Mouse (Mus musculus) forebrain, embryonic 13.5 days (tissue): ENCODE measurements around the gene Fry. TPM values are rescaled to one million over a fixed set of nuclear protein-coding genes. Genes with fewer than 3 reads are reported as not detected.

Experiments used
- ATAC-seq: fragments of 200-750 bp; cut with Nextera tagmentation; 2 replicates; pipeline ENCODE4 v1.8.0; 2017
- H3K27ac ChIP-seq: fragments of 300-500 bp; sonication (generic); 2 replicates; pipeline ENCODE4 v1.5.1; 2015; ENCODE audit warnings: inconsistent platforms, mild to moderate bottlenecking, moderate library complexity
- H3K27me3 ChIP-seq: fragments of 300-500 bp; sonication (generic); 2 replicates; pipeline ENCODE4 v1.6.1; 2015; ENCODE audit warnings: mild to moderate bottlenecking, inconsistent platforms
- H3K36me3 ChIP-seq: fragments of 300-500 bp; sonication (generic); 2 replicates; pipeline ENCODE4 v1.6.1; 2015; ENCODE audit warnings: mild to moderate bottlenecking, inconsistent platforms; ENCODE audit not compliant: poor library complexity, severe bottlenecking
- H3K4me1 ChIP-seq: fragments of 300-500 bp; sonication (generic); 2 replicates; pipeline ENCODE4 v1.6.1; 2015; ENCODE audit warnings: inconsistent platforms
- H3K4me2 ChIP-seq: fragments of 300-500 bp; sonication (generic); 2 replicates; pipeline ENCODE4 v1.6.1; 2015; ENCODE audit warnings: inconsistent platforms, mild to moderate bottlenecking, moderate library complexity
- H3K4me3 ChIP-seq: fragments of 300-500 bp; sonication (generic); 2 replicates; pipeline ENCODE4 v1.5.1; 2015; ENCODE audit warnings: mild to moderate bottlenecking, inconsistent platforms
- H3K9ac ChIP-seq: fragments of 300-500 bp; sonication (generic); 2 replicates; pipeline ENCODE4 v1.6.1; 2015; ENCODE audit warnings: mild to moderate bottlenecking, inconsistent platforms
- H3K9me3 ChIP-seq: fragments of 300-500 bp; sonication (generic); replicated peaks from 2 replicates; pipeline ENCODE4 v1.6.1; 2016; ENCODE audit warnings: inconsistent platforms
- WGBS: fragments of 180-500 bp; shearing (Covaris S2); methylation state at CpG from one replicate; pipeline ENCODE4 v1.1.7; 2015; 5-methylcytosine and 5-hydroxymethylcytosine counted together
- polyA plus RNA-seq: library from polyadenylated mRNA; unstranded; fragments of >200 nt; fragmentation: Nextera tagmentation; extraction: Ambion mirVana; gene quantifications from 2 replicates; pipeline ENCODE4 v1.2.1, GENCODE M21; 2015

Gene Fry
- polyA plus RNA-seq, 1 experiment from 2014 or later: 20.8 TPM

- peak overlapping the region; percentile 20 for H3K4me2 ChIP-seq
- H3K4me3 ChIP-seq: no peak overlapping the region
These were observed 114.9 kb downstream of the Fry start for GRCm38 (mm10) chr5:150233154-150233886.

GRCm38 (mm10) chr5:150235931-150236330 lies 117.5 kb downstream of the Fry start:
- Histone ChIP-seq H3K4me3 (no peak overlapping the region), H3K9me3 (no peaks in the 10 kb centered on the region), H3K27ac (no peak overlapping the region), H3K4me1 (no peaks in the 10 kb centered on the region), H3K9ac (no peak overlapping the region), H3K36me3 (no peaks in the 10 kb centered on the region), H3K4me2 (no peak overlapping the region), H3K27me3 (no peaks in the 10 kb centered on the region)
- ATAC-seq: no peak
- WGBS: 96% methylated on average over 5 of the region's 5 CpGs

More at GRCm38 (mm10) chr5:150233154-150233886, 114.9 kb downstream of the Fry start:
- Histone ChIP-seq H3K9me3 (no peaks in the 10 kb centered on the region), H3K9ac (no peak overlapping the region), H3K36me3 (no peaks in the 10 kb centered on the region), H3K27me3 (no peaks in the 10 kb centered on the region), H3K27ac (no peak overlapping the region), H3K4me1 (no peaks in the 10 kb centered on the region)
- peak; percentile 74 for ATAC-seq
- 56% methylated on average over 17 of the region's 17 CpGs for WGBS

GRCm38 (mm10) chr5:150236597-150236996 lies 118.2 kb downstream of the Fry start:
- no peaks in the 10 kb centered on the region for H3K36me3 ChIP-seq
- H3K4me1 ChIP-seq: no peaks in the 10 kb centered on the region
- H3K4me3 ChIP-seq: no peak overlapping the region
- no peak overlapping the region for H3K27ac ChIP-seq
- no peak overlapping the region for H3K4me2 ChIP-seq
- 0 out of 2 replicates have a peak, but pooled peaks cover 3% of the 10 kb centered on the region for H3K9me3 ChIP-seq
- H3K9ac ChIP-seq: no peak overlapping the region
- H3K27me3 ChIP-seq: no peaks in the 10 kb centered on the region
- no peak for ATAC-seq

- Histone ChIP-seq H3K27ac (no peak overlapping the region; the same call in 1 of the 2 replicates), H3K27me3 (no peaks in the 10 kb centered on the region), H3K4me1 (no peaks in the 10 kb centered on the region), H3K9me3 (0 out of 2 replicates have a peak, but pooled peaks cover 3% of the 10 kb centered on the region), H3K4me2 (no peak overlapping the region), H3K36me3 (no peaks in the 10 kb centered on the region), H3K4me3 (no peak overlapping the region), H3K9ac (no peak overlapping the region)
- peak; percentile 55; the same call in 1 of the 2 replicates for ATAC-seq
- WGBS: 90% methylated on average over 9 of the region's 9 CpGs
These were observed 123.2 kb downstream of the Fry start for GRCm38 (mm10) chr5:150241638-150242037.

- H3K9me3 ChIP-seq: 0 out of 2 replicates have a peak, but pooled peaks cover 4% of the 10 kb centered on the region
- no peak for ATAC-seq
- H3K36me3 ChIP-seq: no peaks in the 10 kb centered on the region
- WGBS: 66% methylated on average over 3 of the region's 3 CpGs
- no peak overlapping the region for H3K4me2 ChIP-seq
- no peak overlapping the region for H3K9ac ChIP-seq
- no peaks in the 10 kb centered on the region for H3K4me1 ChIP-seq
- H3K4me3 ChIP-seq: no peak overlapping the region
- H3K27ac ChIP-seq: no peak overlapping the region
- H3K27me3 ChIP-seq: no peaks in the 10 kb centered on the region
These were observed 128.3 kb downstream of the Fry start for GRCm38 (mm10) chr5:150246737-150247136.

GRCm38 (mm10) chr5:150257764-150258163 lies 139.3 kb downstream of the Fry start:
- Histone ChIP-seq H3K4me1 (peaks cover 22% of the 10 kb centered on the region), H3K4me2 (no peak overlapping the region), H3K27ac (no peak overlapping the region), H3K27me3 (no peaks in the 10 kb centered on the region), H3K36me3 (no peaks in the 10 kb centered on the region), H3K4me3 (no peak overlapping the region), H3K9me3 (no peaks in the 10 kb centered on the region), H3K9ac (no peak overlapping the region)
- WGBS: 88% methylated on average over 7 of the region's 7 CpGs
- no peak for ATAC-seq

GRCm38 (mm10) chr5:150259191-150260053 lies 141.0 kb downstream of the Fry start:
- Histone ChIP-seq H3K9me3 (no peaks in the 10 kb centered on the region), H3K4me1 (peaks cover 22% of the 10 kb centered on the region), H3K27ac (peak overlapping the region; percentile 91), H3K27me3 (no peaks in the 10 kb centered on the region), H3K4me2 (peak overlapping the region; percentile 78), H3K9ac (peak overlapping the region; percentile 71), H3K4me3 (peak overlapping the region; percentile 51), H3K36me3 (no peaks in the 10 kb centered on the region)
- WGBS: under 1% methylated on average over 22 of the region's 29 CpGs
- ATAC-seq: peak; percentile 92

GRCm38 (mm10) chr5:150260054-150260386 lies 141.6 kb downstream of the Fry start:
- Histone ChIP-seq H3K36me3 (no peaks in the 10 kb centered on the region), H3K4me2 (peak overlapping the region; percentile 78), H3K27me3 (no peaks in the 10 kb centered on the region), H3K9ac (peak overlapping the region; percentile 71), H3K27ac (peak overlapping the region; percentile 91), H3K4me3 (peak overlapping the region; percentile 51), H3K9me3 (no peaks in the 10 kb centered on the region), H3K4me1 (peaks cover 22% of the 10 kb centered on the region)
- 21% methylated on average over 9 of the region's 9 CpGs for WGBS
- peak; percentile 26 for ATAC-seq

GRCm38 (mm10) chr5:150261361-150261760 lies 142.9 kb downstream of the Fry start:
- peaks cover 22% of the 10 kb centered on the region for H3K4me1 ChIP-seq
- no peaks in the 10 kb centered on the region for H3K36me3 ChIP-seq
- H3K9ac ChIP-seq: peak overlapping the region; percentile 37; the same call in 1 of the 2 replicates
- 68% methylated on average over 4 of the region's 4 CpGs for WGBS
- no peak for ATAC-seq
- peak overlapping the region; percentile 51 for H3K4me3 ChIP-seq
- peak overlapping the region; percentile 78 for H3K4me2 ChIP-seq
- H3K27ac ChIP-seq: no peak overlapping the region
- no peaks in the 10 kb centered on the region for H3K27me3 ChIP-seq
- H3K9me3 ChIP-seq: no peaks in the 10 kb centered on the region

GRCm38 (mm10) chr5:150262046-150262716 lies 143.7 kb downstream of the Fry start:
- Histone ChIP-seq H3K9me3 (no peaks in the 10 kb centered on the region), H3K9ac (peak overlapping the region; percentile 37; the same call in 1 of the 2 replicates), H3K4me3 (peak overlapping the region; percentile 51), H3K27ac (no peak overlapping the region), H3K36me3 (no peaks in the 10 kb centered on the region), H3K27me3 (no peaks in the 10 kb centered on the region), H3K4me2 (peak overlapping the region; percentile 78), H3K4me1 (peaks cover 22% of the 10 kb centered on the region)
- ATAC-seq: no peak
- 71% methylated on average over 16 of the region's 16 CpGs for WGBS

GRCm38 (mm10) chr5:150262717-150263103 lies 144.3 kb downstream of the Fry start:
- Histone ChIP-seq H3K4me1 (peaks cover 22% of the 10 kb centered on the region), H3K27ac (no peak overlapping the region), H3K27me3 (no peaks in the 10 kb centered on the region), H3K4me3 (no peak overlapping the region), H3K4me2 (peak overlapping the region; percentile 78), H3K9me3 (no peaks in the 10 kb centered on the region), H3K9ac (no peak overlapping the region), H3K36me3 (no peaks in the 10 kb centered on the region)
- 66% methylated on average over 5 of the region's 5 CpGs for WGBS
- ATAC-seq: no peak

- H3K4me2 ChIP-seq: no peak overlapping the region
- no peaks in the 10 kb centered on the region for H3K36me3 ChIP-seq
- H3K27me3 ChIP-seq: no peaks in the 10 kb centered on the region
- H3K4me1 ChIP-seq: peaks cover 19% of the 10 kb centered on the region
- H3K27ac ChIP-seq: no peak overlapping the region
- 86% methylated on average over 12 of the region's 12 CpGs for WGBS
- ATAC-seq: no peak
- H3K9me3 ChIP-seq: 0 out of 2 replicates have a peak, but pooled peaks cover under 1% of the 10 kb centered on the region
- H3K4me3 ChIP-seq: no peak overlapping the region
- H3K9ac ChIP-seq: no peak overlapping the region
These were observed 144.7 kb downstream of the Fry start for GRCm38 (mm10) chr5:150263162-150263561.
